ENCODE assay signal across 9 mouse cellular contexts in the genomic region with DNA sequence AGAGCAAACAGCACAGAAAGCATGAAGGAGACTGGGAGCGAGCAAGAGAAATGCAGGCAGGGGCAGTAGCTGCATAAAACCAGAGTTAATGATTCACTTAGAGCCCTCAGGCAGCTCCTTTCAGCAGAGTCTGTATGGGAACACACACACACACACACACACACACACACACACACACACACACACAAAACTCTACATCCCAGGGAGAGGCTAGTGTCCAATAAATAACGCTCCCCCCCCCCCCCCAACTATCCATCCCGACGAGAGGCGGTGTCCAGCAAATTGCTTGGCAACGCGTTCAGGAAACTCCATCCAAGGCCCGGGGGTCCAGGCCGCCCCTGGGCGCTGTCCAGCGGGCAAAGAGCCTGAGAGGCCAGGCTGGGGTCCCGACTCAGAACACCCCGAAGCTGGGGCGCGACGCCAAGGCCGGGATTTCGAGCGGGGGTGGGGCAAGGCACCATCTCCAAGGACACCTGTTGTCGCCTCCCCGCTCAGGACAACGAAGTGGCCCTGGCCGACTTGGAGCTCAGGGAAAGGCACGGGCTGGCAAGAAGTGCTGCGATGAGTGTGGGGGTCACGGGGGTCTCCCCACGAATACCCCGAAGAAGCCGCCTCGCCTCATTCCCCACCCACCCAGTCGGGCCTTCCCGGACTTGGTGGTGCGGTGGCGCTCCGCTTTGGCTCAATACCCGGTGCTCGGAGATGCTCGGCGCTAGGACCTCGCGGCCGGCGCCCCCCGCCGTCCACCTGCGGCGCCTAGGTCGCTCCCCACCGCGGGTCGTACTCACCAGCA. TPM values are rescaled to one million over a fixed set of nuclear protein-coding genes. Genes with fewer than 3 reads are reported as not detected.
DNase-seq lines count a peak whose midpoint lies in the region; ATAC-seq and TF ChIP-seq lines count a peak whose summit lies in the region.
"Had no signal": no experiment of that assay in that cellular context is flagged by ENCODE, and none has a peak within 500 bp of the region (broad histone marks: within the 10 kb centered on the region; RNA-seq: fewer than 3 reads in every experiment).

No protein-coding gene starts in this region.

- peak overlapping the region; percentile 84 for H3K4me2 ChIP-seq in hindbrain, postnatal 0 days (ENCODE audit: low read depth, low read length)
- H3K4me2 ChIP-seq in limb, embryonic 11.5 days (ENCODE audit: low read depth, severe bottlenecking), result peak overlapping the region; percentile 96
- peak overlapping the region; percentile 98 for H3K4me2 ChIP-seq in midbrain, embryonic 12.5 days (replicated peaks)
- peak overlapping the region; percentile 91 for H3K4me2 ChIP-seq in stomach, embryonic 16.5 days (ENCODE audit: low read depth, low read length)

- peak overlapping the region; percentile 40 for H3K9ac ChIP-seq in hindbrain, postnatal 0 days (replicated peaks; ENCODE audit: low read length)
- H3K9ac ChIP-seq in limb, embryonic 11.5 days (ENCODE audit: low read length), result peak overlapping the region; percentile 51
- peak overlapping the region; percentile 63 for H3K9ac ChIP-seq in midbrain, embryonic 12.5 days (replicated peaks)
- peak overlapping the region; percentile 71 for H3K9ac ChIP-seq in stomach, embryonic 16.5 days (ENCODE audit: low read length)

- H3K4me3 ChIP-seq in left cerebral cortex, adult 2 months, result peak overlapping the region; percentile 69
- peak overlapping the region; percentile 58 for H3K4me3 ChIP-seq in hindbrain, postnatal 0 days (ENCODE audit: low read length)
- peak overlapping the region; percentile 53 for H3K4me3 ChIP-seq in limb, embryonic 11.5 days (ENCODE audit: low read depth, low read length)
- peak overlapping the region; percentile 75 for H3K4me3 ChIP-seq in midbrain, embryonic 12.5 days
- peak overlapping the region; percentile 62 for H3K4me3 ChIP-seq in stomach, embryonic 16.5 days (replicated peaks; ENCODE audit: low read length)

- intact Hi-C loops in left cerebral cortex, adult 2 months (cut with DNase I), result no loop called here

- H3K27me3 ChIP-seq in hindbrain, postnatal 0 days (ENCODE audit: insufficient read depth, low read length), result no peaks in the 10 kb centered on the region
- H3K27me3 ChIP-seq in limb, embryonic 11.5 days (ENCODE audit: control insufficient read depth, insufficient read depth, low read length), result no peaks in the 10 kb centered on the region; the same call in 1 of the 2 replicates
- peaks cover 17% of the 10 kb centered on the region for H3K27me3 ChIP-seq in midbrain, embryonic 12.5 days
- H3K27me3 ChIP-seq in stomach, embryonic 16.5 days (ENCODE audit: control insufficient read depth, insufficient read depth, low read length), result no peaks in the 10 kb centered on the region

- 1% methylated on average over 50 of the region's 51 CpGs for WGBS in hindbrain, postnatal 0 days
- 1% methylated on average over 45 of the region's 51 CpGs for WGBS in limb, embryonic 11.5 days
- WGBS in midbrain, embryonic 12.5 days, result under 1% methylated on average over 41 of the region's 51 CpGs
- WGBS in stomach, embryonic 16.5 days, result under 1% methylated on average over 49 of the region's 51 CpGs

- no peak for TF ChIP-seq CTCF in left cerebral cortex, adult 2 months (IDR thresholded peaks at IDR 0.05)
- no peak for TF ChIP-seq CTCF in hindbrain, postnatal 0 days (IDR thresholded peaks at IDR 0.05; ENCODE audit: low read depth)

- H3K36me3 ChIP-seq in hindbrain, postnatal 0 days (ENCODE audit: insufficient read depth, low read length), result no peaks in the 10 kb centered on the region
- no peaks in the 10 kb centered on the region for H3K36me3 ChIP-seq in limb, embryonic 11.5 days (ENCODE audit: control insufficient read depth, insufficient read depth, low read length)
- H3K36me3 ChIP-seq in midbrain, embryonic 12.5 days, result no peaks in the 10 kb centered on the region
- no peaks in the 10 kb centered on the region for H3K36me3 ChIP-seq in stomach, embryonic 16.5 days (ENCODE audit: control insufficient read depth, insufficient read depth, low read length)

- DNase-seq in left cerebral cortex, adult 2 months (ENCODE audit: extremely low spot score in 1 of 2, low spot score in 2 of 2), result peak; percentile 41 to 50
- DNase-seq in left cerebral cortex, adult 11 months (ENCODE audit: low spot score), result no peak
- DNase-seq in cerebellum, postnatal 14 days, result peak; percentile 66 to 72
- DNase-seq in gastrocnemius, adult 8-10 months (ENCODE audit: low spot score in 2 of 2), result peak; percentile 40 to 66
- DNase-seq in hindbrain, postnatal 0 days (ENCODE audit: low spot score), result peak; percentile 82
- peak; percentile 64 for DNase-seq in limb, embryonic 11.5 days (ENCODE audit: low spot score)

- H3K9me3 ChIP-seq in hindbrain, postnatal 0 days (ENCODE audit: low read length), result no peaks in the 10 kb centered on the region
- H3K9me3 ChIP-seq in limb, embryonic 11.5 days (ENCODE audit: control insufficient read depth, low read length), result no peaks in the 10 kb centered on the region
- H3K9me3 ChIP-seq in midbrain, embryonic 12.5 days, result no peaks in the 10 kb centered on the region
- no peaks in the 10 kb centered on the region for H3K9me3 ChIP-seq in stomach, embryonic 16.5 days (replicated peaks; ENCODE audit: control insufficient read depth, low read length)

- H3K27ac ChIP-seq in left cerebral cortex, adult 2 months, result peak overlapping the region; percentile 51
- H3K27ac ChIP-seq in hindbrain, postnatal 0 days, result peak overlapping the region; percentile 54; the same call in 1 of the 2 replicates
- H3K27ac ChIP-seq in limb, embryonic 11.5 days (replicated peaks; ENCODE audit: low read depth, low read length), result no peak overlapping the region
- H3K27ac ChIP-seq in midbrain, embryonic 12.5 days (replicated peaks), result no peak overlapping the region
- 0 out of 2 replicates have a peak overlapping the region, but pooled peaks have one; percentile 29 for H3K27ac ChIP-seq in stomach, embryonic 16.5 days (ENCODE audit: low read length)

- no peaks in the 10 kb centered on the region for H3K4me1 ChIP-seq in hindbrain, postnatal 0 days (ENCODE audit: insufficient read depth, low read length)
- no peaks in the 10 kb centered on the region for H3K4me1 ChIP-seq in limb, embryonic 11.5 days (ENCODE audit: control insufficient read depth, insufficient read depth, low read length)
- H3K4me1 ChIP-seq in midbrain, embryonic 12.5 days, result peaks cover 17% of the 10 kb centered on the region; the same call in 1 of the 2 replicates
- peaks cover 6% of the 10 kb centered on the region; the same call in 1 of the 2 replicates for H3K4me1 ChIP-seq in stomach, embryonic 16.5 days (ENCODE audit: control insufficient read depth, insufficient read depth, low read length)

- ATAC-seq in hindbrain, postnatal 0 days, result peak; percentile 89
- peak; percentile 76 for ATAC-seq in limb, embryonic 11.5 days (ENCODE audit: insufficient number of reproducible peaks, low FRiP score, low TSS enrichment, low read depth)
- ATAC-seq in midbrain, embryonic 12.5 days (ENCODE audit: low FRiP score, low read depth), result peak; percentile 81
- peak; percentile 71 for ATAC-seq in stomach, embryonic 16.5 days (ENCODE audit: insufficient read depth, low FRiP score)

RNA-seq across cellular contexts. Expression of a gene that starts 9.8 kb away (rescaled TPM):
- 10 to 100 TPM; 17.1 to 20.2 TPM for total RNA-seq in left cerebral cortex, adult 2 months (2021)
- total RNA-seq in gastrocnemius, adult 8-10 months (2022), result 10 to 100 TPM; 51.5 to 79.1 (median 69.6) TPM
- 21.9 and 22.0 TPM in 2 replicates for total RNA-seq in hindbrain, postnatal 0 days (2014; rRNA removed)
- polyA plus RNA-seq in hindbrain, postnatal 0 days (2015; fragmentation: Nextera tagmentation; extraction: Ambion mirVana), result 7.7 and 8.0 TPM in 2 replicates
- polyA plus RNA-seq in limb, embryonic 11.5 days (2014; fragmentation: Nextera tagmentation; extraction: Ambion mirVana), result 6.3 and 6.6 TPM in 2 replicates
- polyA plus RNA-seq in midbrain, embryonic 12.5 days (2016; fragmentation: Nextera tagmentation; extraction: Ambion mirVana), result 6.0 and 8.0 TPM in 2 replicates
- 8.1 and 8.5 TPM in 2 replicates for polyA plus RNA-seq in stomach, embryonic 16.5 days (2015; fragmentation: Nextera tagmentation; extraction: Ambion mirVana)
- total RNA-seq: MEL had no signal

Comparison
In these comparisons a context has a peak if more than half of its experiments do, and no peak if none do; other contexts are left out.
1. H3K27ac ChIP-seq: peak in left cerebral cortex, adult 2 months (single experiment), hindbrain, postnatal 0 days (single experiment) and stomach, embryonic 16.5 days (single experiment); none in limb, embryonic 11.5 days (single experiment) and midbrain, embryonic 12.5 days (single experiment).
2. Peak in every context shown above with its lines, with median percentiles within 50 percentile points of each other: H3K4me3 ChIP-seq, ATAC-seq, H3K4me2 ChIP-seq and H3K9ac ChIP-seq.